Mouse (Mus musculus) intestine, embryonic 14.5 days (tissue): Measurements from ENCODE around the gene Pacsin1. TPM values are rescaled to one million over a fixed set of nuclear protein-coding genes. Genes with fewer than 3 reads are reported as not detected.

ENCODE experiments used
- ATAC-seq: fragments of 200-750 bp; cut with Nextera tagmentation; replicated peaks from 2 replicates; pipeline ENCODE4 v1.8.0; 2017; ENCODE audit warnings: low read depth, moderate number of reproducible peaks, moderate TSS enrichment, moderate library complexity; ENCODE audit not compliant: low FRiP score, low TSS enrichment
- DNase-seq: peaks from one replicate; pipeline ENCODE4 v3.0.0-alpha.2; 2018; ENCODE audit warnings: low spot score
- H3K27ac ChIP-seq: fragments of 300-500 bp; sonication (generic); 2 replicates; pipeline ENCODE4 v1.5.1; 2014; ENCODE audit warnings: low read depth, mild to moderate bottlenecking, control low read depth
- H3K27me3 ChIP-seq: fragments of 300-500 bp; sonication (generic); replicated peaks from 2 replicates; pipeline ENCODE4 v1.6.1; 2014; ENCODE audit warnings: low read length, control low read depth; ENCODE audit not compliant: control insufficient read depth, insufficient read depth
- H3K36me3 ChIP-seq: fragments of 300-500 bp; sonication (generic); 2 replicates; pipeline ENCODE4 v1.6.1; 2014; ENCODE audit warnings: low read length, control low read depth; ENCODE audit not compliant: control insufficient read depth, insufficient read depth
- H3K4me1 ChIP-seq: fragments of 300-500 bp; sonication (generic); replicated peaks from 2 replicates; pipeline ENCODE4 v1.6.1; 2014; ENCODE audit warnings: low read length, control low read depth, mixed read lengths; ENCODE audit not compliant: control insufficient read depth, insufficient read depth
- H3K4me2 ChIP-seq: fragments of 300-500 bp; sonication (generic); 2 replicates; pipeline ENCODE4 v1.6.1; 2014; ENCODE audit warnings: low read length
- H3K4me3 ChIP-seq: fragments of 300-500 bp; sonication (generic); 2 replicates; pipeline ENCODE4 v1.5.1; 2014; ENCODE audit warnings: low read depth, low read length, control low read depth, mixed read lengths
- H3K9ac ChIP-seq: fragments of 300-500 bp; sonication (generic); 2 replicates; pipeline ENCODE4 v1.6.1; 2014; ENCODE audit warnings: mild to moderate bottlenecking, low read length
- H3K9me3 ChIP-seq: fragments of 300-500 bp; sonication (generic); 2 replicates; pipeline ENCODE4 v1.6.1; 2016; ENCODE audit warnings: low read length, control low read depth; ENCODE audit not compliant: control insufficient read depth
- WGBS: fragments of 180-500 bp; shearing (Covaris S2); extraction: QIAGEN DNeasy Blood & Tissue Kit; methylation state at CpG from one replicate; pipeline ENCODE4 v1.1.7; 2014; 5-methylcytosine and 5-hydroxymethylcytosine counted together
- polyA plus RNA-seq: library from polyadenylated mRNA; unstranded; fragments of >200 nt; fragmentation: Nextera tagmentation; extraction: Ambion mirVana; gene quantifications from 2 replicates; pipeline ENCODE4 v1.2.1, GENCODE M21; 2014

The Pacsin1 gene
- polyA plus RNA-seq, 1 experiment from 2014 or later, result 1.5 TPM

- H3K27me3 ChIP-seq, result 0 out of 2 replicates have a peak, but pooled peaks cover 4% of the 10 kb centered on the region
- 0 out of 2 replicates have a peak, but pooled peaks have one; percentile 36 for ATAC-seq
- no peaks in the 10 kb centered on the region for H3K9me3 ChIP-seq
- H3K4me3 ChIP-seq, result no peak overlapping the region
- no peak for DNase-seq
- no peak overlapping the region for H3K27ac ChIP-seq
- no peaks in the 10 kb centered on the region for H3K4me1 ChIP-seq
- 40% methylated on average over 11 of the region's 11 CpGs for WGBS
- H3K36me3 ChIP-seq, result no peaks in the 10 kb centered on the region
- H3K4me2 ChIP-seq, result no peak overlapping the region
- H3K9ac ChIP-seq, result no peak overlapping the region
Observed at GRCm38 (mm10) chr17:27678924-27679813, 23.9 kb downstream of the Pacsin1 start.

DNA sequence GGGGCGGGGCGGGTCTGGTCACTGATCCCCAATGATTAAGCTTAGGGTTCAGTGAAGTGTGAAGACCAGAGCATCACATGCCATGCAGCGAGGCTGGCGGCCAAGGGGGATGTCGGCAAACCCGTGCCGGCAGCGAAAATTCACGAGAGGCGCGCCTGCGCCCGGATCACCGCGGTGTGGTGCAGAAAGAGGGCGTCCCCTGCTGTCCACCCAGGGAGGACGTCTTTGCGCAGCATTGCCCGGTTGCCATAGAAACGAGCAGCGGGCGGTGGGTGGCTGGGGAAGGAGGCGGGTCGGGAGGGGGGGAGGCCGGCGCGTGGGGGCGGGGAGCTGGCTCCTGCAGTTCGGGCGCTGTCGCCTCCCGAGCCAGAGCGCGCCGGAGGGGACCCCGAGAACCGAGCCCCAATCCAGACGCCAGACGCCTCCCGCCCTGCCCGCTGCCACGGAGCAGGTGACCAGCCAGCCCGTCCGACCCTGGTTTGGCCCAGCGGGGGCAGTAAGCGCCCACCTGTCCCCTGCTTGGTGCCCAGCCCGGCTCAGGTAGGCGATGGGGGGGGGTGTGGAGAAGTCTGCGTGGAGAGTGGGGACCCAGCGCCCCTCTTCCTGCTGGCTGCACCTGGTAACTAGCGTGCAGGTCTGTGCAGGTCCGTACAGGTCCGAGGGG is 29.7 kb downstream of the Pacsin1 start:
- Histone ChIP-seq H3K27me3 (peaks cover 27% of the 10 kb centered on the region), H3K36me3 (no peaks in the 10 kb centered on the region), H3K4me3 (peak overlapping the region; percentile 36), H3K27ac (no peak overlapping the region), H3K9ac (no peak overlapping the region), H3K9me3 (no peaks in the 10 kb centered on the region), H3K4me1 (peaks cover 6% of the 10 kb centered on the region; the same call in 1 of the 2 replicates), H3K4me2 (peak overlapping the region; percentile 88)
- 1% methylated on average over 40 of the region's 53 CpGs for WGBS
- ATAC-seq, result peak; percentile 59
- DNase-seq, result peak; percentile 78

- Histone ChIP-seq H3K4me3 (peak overlapping the region; percentile 36), H3K27me3 (peaks cover 27% of the 10 kb centered on the region), H3K9ac (no peak overlapping the region), H3K36me3 (no peaks in the 10 kb centered on the region), H3K27ac (no peak overlapping the region), H3K4me2 (peak overlapping the region; percentile 88), H3K4me1 (peaks cover 6% of the 10 kb centered on the region; the same call in 1 of the 2 replicates), H3K9me3 (no peaks in the 10 kb centered on the region)
- 3% methylated on average over 11 of the region's 11 CpGs for WGBS
- ATAC-seq, result no peak
- no peak for DNase-seq
Observed at GRCm38 (mm10) chr17:27685550-27685913, 30.2 kb downstream of the Pacsin1 start.

- Histone ChIP-seq H3K4me1 (peaks cover 6% of the 10 kb centered on the region; the same call in 1 of the 2 replicates), H3K4me3 (no peak overlapping the region), H3K9me3 (no peaks in the 10 kb centered on the region), H3K27ac (no peak overlapping the region), H3K36me3 (no peaks in the 10 kb centered on the region), H3K27me3 (peaks cover 27% of the 10 kb centered on the region), H3K4me2 (no peak overlapping the region), H3K9ac (no peak overlapping the region)
- WGBS, result 46% methylated on average over 5 of the region's 5 CpGs
- ATAC-seq (no peak), DNase-seq (no peak)
Observed at GRCm38 (mm10) chr17:27686395-27686794, 31.1 kb downstream of the Pacsin1 start.

DNA sequence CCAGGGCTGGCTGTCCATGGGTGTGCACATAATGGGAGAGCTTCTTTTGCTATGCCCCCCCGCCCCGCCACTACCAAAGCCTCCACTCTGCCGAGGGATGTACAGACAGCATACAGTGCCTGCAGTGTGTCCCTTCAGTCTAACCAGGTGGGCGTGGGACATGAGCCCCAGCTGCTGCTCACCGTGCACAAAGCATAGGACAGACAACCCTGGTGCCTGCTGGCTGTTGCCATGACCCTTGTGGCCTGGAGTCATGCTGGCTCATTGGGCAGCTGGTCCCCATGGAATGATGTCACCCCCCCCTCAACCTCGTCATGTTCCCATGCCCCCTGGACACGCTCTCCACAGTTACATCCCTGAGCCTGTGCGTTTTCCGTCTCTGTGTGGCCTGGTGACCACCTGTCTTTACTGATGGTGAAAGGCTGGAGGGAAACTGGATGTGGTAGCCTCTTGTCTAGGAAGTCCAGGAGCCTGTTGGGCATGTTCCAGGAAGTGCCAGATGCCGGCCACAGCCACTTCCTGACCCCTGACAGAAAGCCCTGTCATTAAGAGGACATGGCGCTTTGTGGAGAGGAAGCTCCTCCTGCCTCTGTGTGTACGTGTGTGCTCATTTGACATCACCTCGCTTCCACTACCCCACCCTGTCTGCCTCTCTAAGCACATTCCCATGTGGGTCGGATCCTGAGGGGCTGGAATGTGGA is 35.8 kb downstream of the Pacsin1 start:
- Histone ChIP-seq H3K9me3 (no peaks in the 10 kb centered on the region), H3K27me3 (0 out of 2 replicates have a peak, but pooled peaks cover 4% of the 10 kb centered on the region), H3K36me3 (no peaks in the 10 kb centered on the region), H3K4me2 (no peak overlapping the region), H3K27ac (no peak overlapping the region), H3K9ac (no peak overlapping the region), H3K4me1 (no peaks in the 10 kb centered on the region), H3K4me3 (no peak overlapping the region)
- WGBS, result 70% methylated on average over 14 of the region's 14 CpGs
- no peak for DNase-seq
- no peak for ATAC-seq

DNA sequence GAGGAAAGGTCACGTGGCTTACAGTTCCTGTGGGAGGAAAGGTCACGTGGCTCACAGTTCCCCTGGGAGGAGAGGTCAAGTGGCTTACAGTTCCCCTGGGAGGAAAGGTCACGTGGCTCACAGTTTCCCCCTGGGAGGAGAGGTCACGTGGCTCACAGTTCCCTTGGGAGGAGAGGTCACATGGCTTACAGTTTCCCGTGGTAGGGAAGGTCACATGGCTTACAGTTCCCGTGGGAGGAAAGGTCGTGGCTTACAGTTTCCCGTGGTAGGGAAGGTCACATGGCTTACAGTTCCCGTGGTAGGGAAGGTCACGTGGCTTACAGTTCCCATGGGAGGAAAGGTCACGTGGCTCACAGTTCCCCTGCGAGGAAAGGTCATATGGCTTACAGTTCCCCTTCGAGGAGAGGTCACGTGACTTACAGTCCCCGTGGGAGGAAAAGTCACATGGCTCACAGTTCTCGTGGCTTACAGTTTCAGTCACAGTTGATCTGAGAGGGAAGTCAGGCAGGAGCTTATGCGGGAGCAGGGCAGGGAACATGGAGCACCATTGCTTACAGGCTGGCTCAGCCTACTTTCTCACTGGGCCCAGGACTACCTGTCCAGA is 44.4 kb downstream of the Pacsin1 start:
- Histone ChIP-seq H3K36me3 (no peaks in the 10 kb centered on the region), H3K27me3 (no peaks in the 10 kb centered on the region), H3K27ac (no peak overlapping the region), H3K4me3 (no peak overlapping the region), H3K4me1 (peaks cover 3% of the 10 kb centered on the region; the same call in 1 of the 2 replicates), H3K9ac (no peak overlapping the region), H3K4me2 (no peak overlapping the region), H3K9me3 (no peaks in the 10 kb centered on the region)
- DNase-seq (no peak), ATAC-seq (no peak)
- 91% methylated on average over 17 of the region's 17 CpGs for WGBS

DNA sequence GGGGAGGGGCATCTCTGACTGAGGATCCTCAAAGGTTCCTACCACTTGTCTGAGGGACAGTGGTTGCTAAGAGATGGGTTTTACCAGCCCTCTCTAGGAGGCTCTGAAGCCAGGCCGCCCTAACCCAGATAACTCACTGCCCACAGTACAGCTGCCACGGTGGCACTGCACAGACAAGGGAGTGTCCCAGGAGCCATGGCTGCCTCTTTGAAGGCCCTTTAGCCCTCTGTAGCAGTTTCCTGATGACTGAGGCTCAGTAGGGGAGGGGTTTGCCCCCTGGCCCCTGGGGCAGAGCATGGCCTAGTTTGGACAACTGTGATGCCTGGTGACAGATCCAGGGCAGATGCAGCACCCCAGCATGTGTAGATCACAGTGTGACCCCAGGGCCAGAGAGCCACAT is 45.5 kb downstream of the Pacsin1 start:
- no peaks in the 10 kb centered on the region for H3K36me3 ChIP-seq
- H3K4me2 ChIP-seq, result no peak overlapping the region
- no peaks in the 10 kb centered on the region for H3K9me3 ChIP-seq
- no peak overlapping the region for H3K4me3 ChIP-seq
- ATAC-seq (no peak), DNase-seq (no peak)
- H3K4me1 ChIP-seq, result peaks cover 3% of the 10 kb centered on the region; the same call in 1 of the 2 replicates
- H3K9ac ChIP-seq, result no peak overlapping the region
- H3K27ac ChIP-seq, result no peak overlapping the region
- WGBS, result 75% methylated on average over 2 of the region's 2 CpGs
- no peaks in the 10 kb centered on the region for H3K27me3 ChIP-seq

- no peak for ATAC-seq
- no peaks in the 10 kb centered on the region for H3K36me3 ChIP-seq
- no peak for DNase-seq
- H3K4me1 ChIP-seq, result peaks cover 3% of the 10 kb centered on the region; the same call in 1 of the 2 replicates
- no peaks in the 10 kb centered on the region for H3K27me3 ChIP-seq
- WGBS, result 73% methylated on average over 6 of the region's 6 CpGs
- H3K9me3 ChIP-seq, result no peaks in the 10 kb centered on the region
- H3K9ac ChIP-seq, result no peak overlapping the region
- no peak overlapping the region for H3K4me2 ChIP-seq
- H3K4me3 ChIP-seq, result no peak overlapping the region
- no peak overlapping the region for H3K27ac ChIP-seq
Observed at GRCm38 (mm10) chr17:27701856-27702255, 46.5 kb downstream of the Pacsin1 start.
